Mouse (Mus musculus) CH12.LX (cell line): ENCODE results near the gene Nup160.

ENCODE experiments used
- CTCF ChIP-seq, 2 experiments: IDR thresholded peaks in 1 of 2; conservative IDR thresholded peaks in 1 of 2; 2 replicates each; pipeline ENCODE4 v1.5.1; 2011 to 2012; ENCODE audit warnings: low read depth in 2 of 2, low read length in 2 of 2, improper control_type of control experiment in 1 of 2, inconsistent platforms in 1 of 2, mild to moderate bottlenecking in 1 of 2, moderate library complexity in 1 of 2
- MEF2A ChIP-seq: IDR thresholded peaks from 2 replicates; pipeline ENCODE4 v1.6.1; 2014; ENCODE audit warnings: low read depth, mild to moderate bottlenecking, inconsistent platforms, low read length, improper control_type of control experiment, borderline replicate concordance
- NRF1 ChIP-seq: IDR thresholded peaks from 2 replicates; pipeline ENCODE4 v1.6.1; 2014; ENCODE audit warnings: low read depth, mild to moderate bottlenecking, inconsistent platforms, low read length, improper control_type of control experiment, moderate library complexity

DNA sequence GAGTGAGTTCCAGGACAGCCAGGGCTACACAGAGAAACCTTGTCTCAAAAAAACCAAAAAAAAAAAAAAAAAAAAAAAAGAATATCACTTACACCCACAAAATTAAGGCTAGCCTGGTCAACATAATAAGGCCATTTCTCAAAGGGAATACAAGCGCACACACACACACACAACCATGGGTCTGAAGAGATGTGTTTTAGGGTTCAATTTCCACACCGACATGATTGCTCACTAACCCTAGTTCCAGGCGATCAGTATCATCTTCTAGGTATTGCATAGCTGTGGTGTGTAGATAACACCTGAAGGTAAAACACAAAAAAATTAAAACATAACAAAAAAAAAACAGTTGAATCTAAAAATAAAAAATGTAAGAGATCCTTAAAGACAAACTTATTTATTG is 49.8 kb downstream of the Nup160 start:
- no peak for TF ChIP-seq CTCF (conservative IDR thresholded peaks at IDR 0.05 in 1 of 2, IDR thresholded peaks at IDR 0.05 in 1 of 2; ENCODE audit: low read depth in 2 of 2, low read length in 2 of 2)
- TF ChIP-seq MEF2A = no peak
- no peak for TF ChIP-seq NRF1
